ENCODE assay signal across 8 mouse cellular contexts in the genomic region with DNA sequence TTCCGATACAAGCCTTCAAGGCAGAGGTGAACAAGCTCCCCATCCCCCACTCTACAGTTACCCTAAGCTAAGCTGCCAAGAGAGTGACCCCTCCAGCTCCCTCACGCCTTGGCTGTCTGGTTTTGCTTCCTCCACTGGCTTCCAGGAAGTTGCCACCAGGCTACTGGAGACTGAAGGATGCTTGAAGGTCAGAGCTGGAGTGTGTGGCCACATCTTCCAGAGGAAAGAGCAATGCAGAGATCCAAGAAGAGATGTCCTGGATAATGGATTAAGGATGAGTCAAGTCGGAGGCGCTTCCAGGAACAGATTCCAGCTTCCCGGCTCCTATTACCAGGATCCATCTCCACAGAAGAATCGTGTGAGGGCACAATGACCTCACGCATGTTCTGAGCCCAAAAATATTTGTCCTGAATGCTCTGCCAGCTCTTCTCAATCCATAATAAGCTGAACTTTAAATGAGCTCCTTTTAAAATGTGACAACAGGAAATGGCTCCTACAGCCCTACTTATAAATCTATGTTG.
A peak's percentile ranks its signal among the peaks of the same experiment; 100 is the strongest.
DNase-seq lines count a peak whose midpoint lies in the region; ATAC-seq and TF ChIP-seq lines count a peak whose summit lies in the region.

No protein-coding gene starts in this region.

- no peak for ATAC-seq in kidney, embryonic 15.5 days (replicated peaks; ENCODE audit: low FRiP score)
- no peak for ATAC-seq in neural tube, embryonic 15.5 days (ENCODE audit: low FRiP score)

- no peak overlapping the region for H3K4me3 ChIP-seq in kidney, embryonic 15.5 days (replicated peaks)
- no peak overlapping the region for H3K4me3 ChIP-seq in neural tube, embryonic 15.5 days (replicated peaks)
- H3K4me3 ChIP-seq in left cerebral cortex, adult 2 months: no peak overlapping the region

- no peaks in the 10 kb centered on the region for H3K27me3 ChIP-seq in kidney, embryonic 15.5 days
- no peaks in the 10 kb centered on the region for H3K27me3 ChIP-seq in neural tube, embryonic 15.5 days (replicated peaks)

- intact Hi-C loops in left cerebral cortex, adult 2 months (cut with DNase I): no loop called here

- H3K27ac ChIP-seq in kidney, embryonic 15.5 days: 0 out of 2 replicates have a peak overlapping the region, but pooled peaks have one; percentile 37
- no peak overlapping the region for H3K27ac ChIP-seq in neural tube, embryonic 15.5 days (replicated peaks)
- H3K27ac ChIP-seq in left cerebral cortex, adult 2 months: no peak overlapping the region

- H3K4me2 ChIP-seq in kidney, embryonic 15.5 days: no peak overlapping the region
- H3K4me2 ChIP-seq in neural tube, embryonic 15.5 days: no peak overlapping the region

- peaks cover 9% of the 10 kb centered on the region for H3K4me1 ChIP-seq in kidney, embryonic 15.5 days
- no peaks in the 10 kb centered on the region for H3K4me1 ChIP-seq in neural tube, embryonic 15.5 days

- WGBS in kidney, embryonic 15.5 days: 52% methylated on average over 7 of the region's 7 CpGs
- 85% methylated on average over 7 of the region's 7 CpGs for WGBS in neural tube, embryonic 15.5 days

- peak; percentile 27 to 36 for DNase-seq in layer of hippocampus, postnatal 10 days (ENCODE audit: low spot score in 2 of 2)
- DNase-seq in layer of hippocampus, postnatal 36 days: no peak
- DNase-seq in gastrocnemius, adult 18-20 months (ENCODE audit: low spot score): peak; percentile 77
- DNase-seq in ovary, adult 18-20 months (ENCODE audit: low spot score): peak; percentile 34
- DNase-seq in cerebellum, adult 11 months: no peak
- no peak for DNase-seq in left cerebral cortex, adult 2 months (ENCODE audit: extremely low spot score in 1 of 2, low spot score in 2 of 2)

- H3K9ac ChIP-seq in kidney, embryonic 15.5 days: no peak overlapping the region
- no peak overlapping the region for H3K9ac ChIP-seq in neural tube, embryonic 15.5 days (replicated peaks)

- H3K9me3 ChIP-seq in kidney, embryonic 15.5 days (replicated peaks): no peaks in the 10 kb centered on the region
- no peaks in the 10 kb centered on the region for H3K9me3 ChIP-seq in neural tube, embryonic 15.5 days (replicated peaks)

- no peaks in the 10 kb centered on the region for H3K36me3 ChIP-seq in kidney, embryonic 15.5 days
- no peaks in the 10 kb centered on the region for H3K36me3 ChIP-seq in neural tube, embryonic 15.5 days

- no peak for TF ChIP-seq CTCF in left cerebral cortex, adult 2 months (IDR thresholded peaks at IDR 0.05)

Comparison
In these comparisons a context has a peak if more than half of its experiments do, and no peak if none do; other contexts are left out.
1. DNase-seq: peak in layer of hippocampus, postnatal 10 days (2 of 2), gastrocnemius, adult 18-20 months (single experiment) and ovary, adult 18-20 months (single experiment); none in layer of hippocampus, postnatal 36 days (0 of 2), cerebellum, adult 11 months (single experiment) and left cerebral cortex, adult 2 months (0 of 2).